Mouse (Mus musculus): ENCODE data around the gene Olfr1333.
"Not testable (repeated sequence)": the region's sequence is repeated elsewhere in the genome, so short reads cannot be mapped to it uniquely, and the experiment has no call there.

Olfr1333 gene

DNA sequence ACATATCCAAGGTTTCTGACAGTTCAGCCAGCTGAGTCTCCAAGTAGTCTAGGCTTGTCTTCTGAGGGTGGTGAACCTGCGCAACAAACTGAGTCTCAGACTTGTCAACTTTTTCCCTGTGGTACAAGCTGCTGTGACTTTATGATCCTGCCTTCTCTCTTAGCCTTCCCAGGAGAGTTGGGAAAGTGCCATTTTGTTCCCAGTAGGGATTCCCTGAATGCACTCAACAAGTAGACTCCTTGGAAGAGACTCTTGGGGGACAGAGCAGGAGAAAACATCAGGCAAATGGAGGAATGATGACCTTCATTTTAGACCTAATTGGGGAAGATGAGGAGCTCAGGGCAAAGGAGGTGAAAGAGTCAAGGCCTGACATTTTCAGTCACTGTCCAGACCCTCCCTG lies at the start of gene Olfr1333:
Gene Olfr1333 (minus strand): TSS at position 101 of the 400 bp plus-strand sequence.
- no peak for DNase-seq (ENCODE audit: low read depth)

- DNase-seq (ENCODE audit: low read depth): no peak
Observed at GRCm38 (mm10) chr4:118867566-118867965, 31.5 kb upstream of the Olfr1333 start.

DNA sequence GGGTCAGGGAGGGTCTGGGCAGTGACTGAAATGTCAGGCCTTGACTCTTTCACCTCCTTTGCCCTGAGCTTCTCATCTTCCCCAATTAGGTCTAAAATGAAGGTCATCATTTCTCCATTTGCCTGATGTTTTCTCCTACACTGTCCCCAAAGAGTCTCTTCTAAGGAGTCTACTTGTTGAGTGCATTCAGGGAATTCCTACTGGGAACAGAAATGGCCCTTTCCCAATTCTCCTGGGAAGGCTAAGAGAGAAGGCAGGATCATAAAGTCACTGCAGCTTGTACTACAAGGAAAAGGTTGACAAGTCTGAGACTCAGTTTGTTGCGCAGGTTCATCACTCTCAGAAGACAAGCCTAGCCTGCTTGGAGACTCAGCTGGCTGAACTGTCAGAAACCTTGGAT lies 28.3 kb upstream of the Olfr1333 start, which contains the start of gene Olfr1331:
Gene Olfr1331 (plus strand): TSS at position 301 of the 400 bp plus-strand sequence.
- DNase-seq (ENCODE audit: low read depth): no peak

GRCm38 (mm10) chr4:118862704-118863103 lies 26.6 kb upstream of the Olfr1333 start:
- no peak for DNase-seq (ENCODE audit: low read depth)

GRCm38 (mm10) chr4:118861791-118862190 lies 25.7 kb upstream of the Olfr1333 start:
- no peak for DNase-seq (ENCODE audit: low read depth)

- no peak for DNase-seq (ENCODE audit: low read depth)
Observed at GRCm38 (mm10) chr4:118818921-118819320, 17.2 kb downstream of the Olfr1333 start.

DNA sequence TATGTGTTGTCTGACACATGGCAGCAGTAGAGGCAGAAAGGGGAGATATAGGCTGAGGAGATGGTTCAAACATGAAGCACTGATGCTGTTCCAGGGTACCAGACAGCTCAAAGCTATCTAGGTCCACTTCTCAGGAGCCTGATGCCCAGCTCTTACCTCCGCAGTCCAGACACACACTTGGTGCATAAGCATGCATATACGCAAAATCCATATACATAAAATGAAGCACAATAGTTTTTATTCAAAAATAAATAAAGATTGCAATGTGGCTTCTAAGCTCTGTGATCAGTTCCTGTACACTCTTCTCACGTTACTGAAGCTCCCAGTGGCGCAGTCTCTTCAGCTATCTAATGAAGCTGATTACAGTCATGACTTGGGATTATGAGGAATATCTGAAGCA lies 26.2 kb downstream of the Olfr1333 start, which contains the start of gene Olfr1335:
Gene Olfr1335 (minus strand): TSS at position 101 of the 400 bp plus-strand sequence.
- no peak for DNase-seq (ENCODE audit: low read depth)

DNA sequence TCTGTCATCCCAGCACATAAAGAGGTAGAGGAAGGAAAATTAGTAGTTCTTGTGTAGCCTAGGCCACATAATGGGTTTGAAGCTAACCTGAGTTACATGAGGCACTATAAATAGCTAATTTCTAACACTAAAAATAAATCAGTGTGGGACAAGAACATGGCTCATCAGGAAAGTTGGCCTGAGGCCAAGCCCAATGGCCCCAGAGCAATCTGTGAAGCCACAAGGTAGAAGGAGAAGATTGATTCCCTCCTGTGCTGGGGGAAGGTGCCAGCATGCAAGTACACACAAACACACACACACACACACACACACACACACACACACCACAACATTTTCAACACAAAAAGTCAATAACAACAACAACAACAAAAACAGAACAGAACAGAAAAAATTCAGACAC lies 43.3 kb downstream of the Olfr1333 start:
- DNase-seq (ENCODE audit: low read depth): not testable (repeated sequence)

DNA sequence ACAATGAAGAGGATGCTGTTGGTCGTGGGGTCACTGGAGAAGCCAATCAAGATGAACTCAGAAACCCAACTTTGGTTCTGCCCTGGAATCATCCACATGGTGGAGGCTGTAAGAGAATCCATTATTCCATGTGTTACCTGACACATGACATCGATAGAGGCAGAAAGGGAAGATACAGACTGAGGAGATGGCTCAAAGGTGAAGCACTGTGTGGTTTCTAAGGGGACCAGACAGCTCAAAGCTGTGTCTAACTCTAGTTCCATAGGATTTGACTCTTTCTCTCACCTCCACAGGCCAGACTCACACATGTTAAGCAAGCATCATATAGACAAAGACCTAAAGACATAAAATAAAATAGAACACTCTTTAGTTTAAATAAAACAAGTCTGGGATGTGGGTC lies 53.6 kb downstream of the Olfr1333 start, which contains the start of gene Olfr1337:
Gene Olfr1337 (minus strand): TSS at position 101 of the 400 bp plus-strand sequence.
- DNase-seq (ENCODE audit: low read depth): no peak

Measured in 416B (cell line).